Mouse (Mus musculus) E14TG2a.4 (cell line): ENCODE results near the gene Fyttd1.
A peak's percentile ranks its signal among the peaks of the same experiment; 100 is the strongest.

Source experiments
- H3K27me3 ChIP-seq: 2 replicates; pipeline ENCODE4 v1.6.1; 2014; ENCODE audit warnings: low read length, control low read depth; ENCODE audit not compliant: insufficient read depth
- H3K36me3 ChIP-seq: 2 replicates; pipeline ENCODE4 v1.6.1; 2014; ENCODE audit warnings: low read length, control low read depth; ENCODE audit not compliant: insufficient read depth
- H3K4me1 ChIP-seq: replicated peaks from 2 replicates; pipeline ENCODE4 v1.6.1; 2014; ENCODE audit warnings: low read depth, low read length, control low read depth
- H3K4me3 ChIP-seq: replicated peaks from 2 replicates; pipeline ENCODE4 v1.5.1; 2014; ENCODE audit warnings: mild to moderate bottlenecking, low read length
- H3K9me3 ChIP-seq: 2 replicates; pipeline ENCODE4 v1.6.1; 2014; ENCODE audit warnings: low read length, control low read depth
- CTCF ChIP-seq: conservative IDR thresholded peaks from 2 replicates; pipeline ENCODE4 v1.5.1; 2014; ENCODE audit warnings: low read length
- NANOG ChIP-seq: IDR thresholded peaks from 2 replicates; pipeline ENCODE4 v1.6.1; 2014; ENCODE audit warnings: borderline replicate concordance, low read length, mixed read lengths
- POU5F1 ChIP-seq: IDR thresholded peaks from 2 replicates; pipeline ENCODE4 v1.6.1; 2014; ENCODE audit warnings: low read length, borderline replicate concordance

Gene Fyttd1

GRCm38 (mm10) chr16:32945379-32945778 lies 68.1 kb downstream of the Fyttd1 start:
- TF ChIP-seq POU5F1, result no peak
- no peak for TF ChIP-seq NANOG
- TF ChIP-seq CTCF, result no peak
- Histone ChIP-seq H3K27me3 (no peaks in the 10 kb centered on the region), H3K4me1 (peaks cover 3% of the 10 kb centered on the region), H3K9me3 (peaks cover 7% of the 10 kb centered on the region; the same call in 1 of the 2 replicates), H3K4me3 (no peak overlapping the region), H3K36me3 (no peaks in the 10 kb centered on the region)

DNA sequence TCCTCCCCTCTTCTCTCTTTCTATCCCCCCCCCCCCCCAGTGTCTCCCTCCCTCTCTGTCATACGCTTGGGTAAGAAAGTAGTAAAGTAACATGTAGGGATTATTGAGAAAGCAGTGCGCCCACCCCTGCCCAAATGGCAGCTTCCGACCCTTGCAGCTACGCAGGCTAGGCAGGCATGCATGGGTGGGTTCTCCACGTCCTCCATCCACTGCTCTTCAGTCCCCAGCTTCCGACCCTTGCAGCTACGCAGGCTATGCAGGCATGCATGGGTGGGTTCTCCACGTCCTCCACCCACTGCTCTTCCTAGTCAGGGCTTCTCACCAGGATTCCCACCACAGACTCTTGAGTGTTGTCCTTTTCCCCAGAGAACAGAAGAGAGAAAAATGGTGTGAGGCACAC lies 70.7 kb downstream of the Fyttd1 start:
- Histone ChIP-seq H3K36me3 (no peaks in the 10 kb centered on the region), H3K4me3 (no peak overlapping the region)
- TF ChIP-seq NANOG, result no peak
- no peak for TF ChIP-seq CTCF
- TF ChIP-seq POU5F1, result no peak

DNA sequence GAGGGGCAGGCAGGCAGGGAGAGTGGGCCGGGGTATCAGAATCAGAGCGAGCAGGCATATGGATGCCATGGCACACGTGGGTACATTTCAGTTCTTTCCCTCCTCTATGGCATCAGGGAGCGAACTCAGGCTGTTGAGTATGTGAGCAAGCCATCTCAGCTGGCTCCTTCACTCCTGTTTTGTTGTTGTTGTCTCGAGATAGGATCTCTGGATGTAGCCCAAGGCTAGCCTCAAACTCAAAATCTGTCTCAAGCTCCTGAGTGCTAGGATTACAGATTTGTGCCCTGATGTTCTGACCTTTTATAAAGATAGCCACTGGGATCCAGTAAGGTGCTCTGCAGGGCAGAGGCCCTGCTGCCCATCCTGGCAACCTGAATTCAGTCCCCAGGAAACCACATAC lies 71.4 kb downstream of the Fyttd1 start:
- Histone ChIP-seq H3K9me3 (no peaks in the 10 kb centered on the region), H3K36me3 (no peaks in the 10 kb centered on the region), H3K4me1 (peaks cover 3% of the 10 kb centered on the region), H3K4me3 (no peak overlapping the region), H3K27me3 (no peaks in the 10 kb centered on the region)
- no peak for TF ChIP-seq CTCF
- no peak for TF ChIP-seq POU5F1
- no peak for TF ChIP-seq NANOG

More for the DNA sequence above, 70.7 kb downstream of the Fyttd1 start:
- no peaks in the 10 kb centered on the region for H3K9me3 ChIP-seq
- H3K27me3 ChIP-seq, result no peaks in the 10 kb centered on the region
- peaks cover 3% of the 10 kb centered on the region for H3K4me1 ChIP-seq

DNA sequence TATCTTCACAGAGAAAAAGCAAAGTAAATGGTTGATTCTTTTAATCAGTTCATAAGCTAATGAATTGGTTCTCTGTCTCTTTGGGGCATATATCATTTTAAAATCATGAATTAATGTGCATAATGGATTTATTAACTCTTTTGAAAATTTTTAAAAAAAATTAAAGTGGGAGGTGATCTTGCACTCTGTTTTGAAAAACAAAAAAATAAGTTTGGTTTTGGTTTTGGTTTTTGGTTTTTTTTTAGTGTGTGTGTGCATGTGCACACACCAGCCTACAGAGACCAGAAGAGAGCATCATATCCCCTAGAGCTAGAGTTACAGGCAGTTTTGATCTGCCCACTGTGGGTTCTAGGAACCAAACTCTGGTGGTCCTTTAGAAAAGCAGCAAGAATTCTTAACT lies 72.0 kb downstream of the Fyttd1 start:
- H3K27me3 ChIP-seq, result no peaks in the 10 kb centered on the region
- TF ChIP-seq CTCF (no peak), POU5F1 (no peak), NANOG (no peak)
- no peak overlapping the region for H3K4me3 ChIP-seq

GRCm38 (mm10) chr16:32951074-32951473 lies 73.8 kb downstream of the Fyttd1 start:
- TF ChIP-seq CTCF (peak; percentile 86), POU5F1 (no peak)
- H3K4me1 ChIP-seq, result peaks cover 14% of the 10 kb centered on the region
- H3K27me3 ChIP-seq, result no peaks in the 10 kb centered on the region
- H3K9me3 ChIP-seq, result no peaks in the 10 kb centered on the region
- H3K36me3 ChIP-seq, result peaks cover 9% of the 10 kb centered on the region
- H3K4me3 ChIP-seq, result no peak overlapping the region

More for the DNA sequence above, 72.0 kb downstream of the Fyttd1 start:
- Histone ChIP-seq H3K36me3 (no peaks in the 10 kb centered on the region), H3K4me1 (peaks cover 3% of the 10 kb centered on the region), H3K9me3 (no peaks in the 10 kb centered on the region)

GRCm38 (mm10) chr16:32953806-32954205 lies 76.5 kb downstream of the Fyttd1 start:
- H3K27me3 ChIP-seq, result no peaks in the 10 kb centered on the region
- peaks cover 24% of the 10 kb centered on the region for H3K4me1 ChIP-seq
- no peak for TF ChIP-seq NANOG
- TF ChIP-seq POU5F1, result no peak
- no peak for TF ChIP-seq CTCF
- H3K36me3 ChIP-seq, result peaks cover 14% of the 10 kb centered on the region
- H3K4me3 ChIP-seq, result no peak overlapping the region
- H3K9me3 ChIP-seq, result no peaks in the 10 kb centered on the region

- TF ChIP-seq CTCF (no peak), POU5F1 (no peak), NANOG (no peak)
- no peaks in the 10 kb centered on the region for H3K9me3 ChIP-seq
- H3K4me3 ChIP-seq, result no peak overlapping the region
- peaks cover 17% of the 10 kb centered on the region for H3K36me3 ChIP-seq
- peaks cover 24% of the 10 kb centered on the region for H3K4me1 ChIP-seq
- no peaks in the 10 kb centered on the region for H3K27me3 ChIP-seq
These were observed 77.0 kb downstream of the Fyttd1 start for GRCm38 (mm10) chr16:32954304-32954703.

- H3K27me3 ChIP-seq, result no peaks in the 10 kb centered on the region
- peaks cover 38% of the 10 kb centered on the region for H3K36me3 ChIP-seq
- peaks cover 24% of the 10 kb centered on the region for H3K4me1 ChIP-seq
- H3K9me3 ChIP-seq, result no peaks in the 10 kb centered on the region
- TF ChIP-seq POU5F1, result no peak
- TF ChIP-seq NANOG, result no peak
- TF ChIP-seq CTCF, result no peak
- H3K4me3 ChIP-seq, result no peak overlapping the region
These were observed 79.6 kb downstream of the Fyttd1 start for GRCm38 (mm10) chr16:32956889-32957288.
